Mouse (Mus musculus): ENCODE results near the gene Alg3.

The Alg3 gene

GRCm38 (mm10) chr16:20611357-20612227, at the start of gene Alg3, which contains the start of the genes Eef1akmt4 and Gm49333:
TSS of gene Alg3 (minus strand) at chr16:20611735.
TSS of gene Eef1akmt4 (plus strand) at chr16:20611593.
TSS of gene Gm49333 (plus strand) at chr16:20611610.
- DNase-seq, result peak; percentile 77 to 79

- DNase-seq, result no peak
Observed at GRCm38 (mm10) chr16:20657661-20658060, 46.1 kb upstream of the Alg3 start.

- DNase-seq, result no peak
Observed at GRCm38 (mm10) chr16:20653315-20653714, 41.8 kb upstream of the Alg3 start.

- no peak for DNase-seq
Observed at GRCm38 (mm10) chr16:20651947-20652310, 40.4 kb upstream of the Alg3 start.

- DNase-seq, result peak; percentile 88 to 89
Observed at GRCm38 (mm10) chr16:20651076-20651946, 39.8 kb upstream of the Alg3 start, which contains the start of gene Psmd2. TSS of gene Psmd2 (plus strand) at chr16:20651652.

GRCm38 (mm10) chr16:20643911-20644310, 32.4 kb upstream of the Alg3 start:
- DNase-seq, result no peak

- DNase-seq, result peak in 1 of 2 experiments; percentile 16
Observed at GRCm38 (mm10) chr16:20642161-20642560, 30.6 kb upstream of the Alg3 start.

- DNase-seq, result no peak
Observed at GRCm38 (mm10) chr16:20638367-20638766, 26.8 kb upstream of the Alg3 start.

GRCm38 (mm10) chr16:20637410-20637809, 25.9 kb upstream of the Alg3 start:
- no peak for DNase-seq

- no peak for DNase-seq
Observed at GRCm38 (mm10) chr16:20629731-20630634, 18.4 kb upstream of the Alg3 start, which contains the start of gene Ece2. TSS of gene Ece2 (plus strand) at chr16:20629828.

GRCm38 (mm10) chr16:20628871-20629391, 17.4 kb upstream of the Alg3 start:
- no peak for DNase-seq

GRCm38 (mm10) chr16:20623211-20623610, 11.7 kb upstream of the Alg3 start:
- no peak for DNase-seq

- DNase-seq, result peak in 1 of 2 experiments; percentile 18
Observed at GRCm38 (mm10) chr16:20621991-20622685, 10.6 kb upstream of the Alg3 start.

GRCm38 (mm10) chr16:20621191-20621990, 9.9 kb upstream of the Alg3 start, which contains the start of gene Camk2n2:
TSS of gene Camk2n2 (minus strand) at chr16:20621287.
- peak in 1 of 2 experiments; percentile 31 for DNase-seq

GRCm38 (mm10) chr16:20620751-20621190, 9.2 kb upstream of the Alg3 start:
- DNase-seq, result peak in 1 of 2 experiments; percentile 25

- DNase-seq, result no peak
Observed at GRCm38 (mm10) chr16:20620399-20620735, 8.8 kb upstream of the Alg3 start.

GRCm38 (mm10) chr16:20619541-20620398, 8.2 kb upstream of the Alg3 start:
- DNase-seq, result no peak

GRCm38 (mm10) chr16:20610501-20611356, 806 bp downstream of the Alg3 start:
- peak; percentile 40 to 57 for DNase-seq
